15 mouse cellular contexts compared by ENCODE assay signal in genomic region chr11:98001986-98002385, GRCm38 (mm10). TPM values are rescaled to one million over a fixed set of nuclear protein-coding genes. Genes with fewer than 3 reads are reported as not detected.
DNase-seq lines count a peak whose midpoint lies in the region; ATAC-seq and TF ChIP-seq lines count a peak whose summit lies in the region.
"Had no signal": no experiment of that assay in that cellular context is flagged by ENCODE, and none has a peak within 500 bp of the region (broad histone marks: within the 10 kb centered on the region; RNA-seq: fewer than 3 reads in every experiment).

No protein-coding gene starts in this region.

- H3K27ac ChIP-seq in forebrain, embryonic 10.5 days: peak overlapping the region; percentile 30; the same call in 1 of the 2 replicates
- no peak overlapping the region for H3K27ac ChIP-seq in forebrain, postnatal 0 days (ENCODE audit: low read depth, low read length)
- H3K27ac ChIP-seq in hindbrain, embryonic 10.5 days: peak overlapping the region; percentile 25; the same call in 1 of the 2 replicates
- H3K27ac ChIP-seq in hindbrain, embryonic 14.5 days: no peak overlapping the region
- H3K27ac ChIP-seq in cortical plate, adult 2 months (ENCODE audit: insufficient read depth, low read length): no peak overlapping the region
- H3K27ac ChIP-seq: hindbrain, postnatal 0 days; kidney, postnatal 0 days; liver, embryonic 14.5 days; midbrain, embryonic 13.5 days had no signal

- ATAC-seq in forebrain, postnatal 0 days: no peak
- no peak for ATAC-seq in hindbrain, embryonic 14.5 days (ENCODE audit: low FRiP score)

- H3K9me3 ChIP-seq in forebrain, embryonic 10.5 days: no peaks in the 10 kb centered on the region
- H3K9me3 ChIP-seq in forebrain, postnatal 0 days (ENCODE audit: low read length): no peaks in the 10 kb centered on the region
- H3K9me3 ChIP-seq in hindbrain, embryonic 10.5 days: no peaks in the 10 kb centered on the region
- H3K9me3 ChIP-seq in hindbrain, embryonic 14.5 days (ENCODE audit: control insufficient read depth, low read length): no peaks in the 10 kb centered on the region
- H3K9me3 ChIP-seq: heart, embryonic 10.5 days; midbrain, embryonic 13.5 days had no signal

- DNase-seq in forebrain, embryonic 10.5 days (ENCODE audit: extremely low spot score, low spot score): no peak
- DNase-seq in forebrain, postnatal 0 days: no peak
- no peak for DNase-seq in hindbrain, embryonic 10.5 days (ENCODE audit: low spot score)
- DNase-seq in hindbrain, embryonic 14.5 days (ENCODE audit: low spot score): no peak
- peak; percentile 54 for DNase-seq in thymus, postnatal 14 days
- no peak for DNase-seq in ovary, postnatal 36 days (ENCODE audit: low spot score)
- DNase-seq in right cerebral cortex, adult 2 months (ENCODE audit: low spot score in 2 of 2): no peak
- DNase-seq: layer of hippocampus, adult 9-11 months had no signal

- TF ChIP-seq POLR2A in cortical plate, adult 2 months (IDR thresholded peaks at IDR 0.05; ENCODE audit: extremely low read depth, insufficient read depth, low read length): 0 out of 2 replicates have a peak, but pooled peaks have one; percentile 6

- no peak for TF ChIP-seq CTCF in forebrain, postnatal 0 days (IDR thresholded peaks at IDR 0.05; ENCODE audit: low read depth)
- TF ChIP-seq CTCF in cortical plate, adult 2 months (IDR thresholded peaks at IDR 0.05; ENCODE audit: extremely low read depth, insufficient read depth, low read length): no peak

- peaks cover 20% of the 10 kb centered on the region for H3K36me3 ChIP-seq in forebrain, embryonic 10.5 days (replicated peaks)
- H3K36me3 ChIP-seq in forebrain, postnatal 0 days (ENCODE audit: insufficient read depth): peaks cover 43% of the 10 kb centered on the region
- peaks cover 30% of the 10 kb centered on the region for H3K36me3 ChIP-seq in hindbrain, embryonic 10.5 days
- H3K36me3 ChIP-seq in hindbrain, embryonic 14.5 days (replicated peaks; ENCODE audit: control insufficient read depth, insufficient read depth): peaks cover 42% of the 10 kb centered on the region

- no peak overlapping the region for H3K4me2 ChIP-seq in forebrain, postnatal 0 days (ENCODE audit: low read depth)
- H3K4me2 ChIP-seq in hindbrain, embryonic 14.5 days (replicated peaks): no peak overlapping the region

- WGBS in forebrain, embryonic 10.5 days: 52% methylated on average over 6 of the region's 6 CpGs
- WGBS in forebrain, postnatal 0 days: 57% methylated on average over 6 of the region's 6 CpGs
- 61% methylated on average over 6 of the region's 6 CpGs for WGBS in hindbrain, embryonic 10.5 days
- WGBS in hindbrain, embryonic 14.5 days: 55% methylated on average over 6 of the region's 6 CpGs

- H3K4me3 ChIP-seq in forebrain, embryonic 10.5 days: peak overlapping the region; percentile 40; the same call in 1 of the 2 replicates
- no peak overlapping the region for H3K4me3 ChIP-seq in forebrain, postnatal 0 days (ENCODE audit: low read depth, low read length)
- 0 out of 2 replicates have a peak overlapping the region, but pooled peaks have one; percentile 40 for H3K4me3 ChIP-seq in hindbrain, embryonic 10.5 days
- H3K4me3 ChIP-seq in hindbrain, embryonic 14.5 days (replicated peaks; ENCODE audit: low read length): no peak overlapping the region
- no peak overlapping the region for H3K4me3 ChIP-seq in cortical plate, adult 2 months (ENCODE audit: insufficient read depth, low read length)
- H3K4me3 ChIP-seq: midbrain, embryonic 13.5 days had no signal

- peaks cover 49% of the 10 kb centered on the region for H3K4me1 ChIP-seq in forebrain, embryonic 10.5 days
- no peaks in the 10 kb centered on the region for H3K4me1 ChIP-seq in forebrain, postnatal 0 days (ENCODE audit: insufficient read depth)
- H3K4me1 ChIP-seq in hindbrain, embryonic 10.5 days (replicated peaks): peaks cover 42% of the 10 kb centered on the region
- H3K4me1 ChIP-seq in hindbrain, embryonic 14.5 days (replicated peaks; ENCODE audit: control insufficient read depth, insufficient read depth, low read length): no peaks in the 10 kb centered on the region
- H3K4me1 ChIP-seq in cortical plate, adult 2 months (ENCODE audit: control insufficient read depth, insufficient read depth, low read length): peaks cover 3% of the 10 kb centered on the region

- H3K27me3 ChIP-seq in forebrain, embryonic 10.5 days (ENCODE audit: poor library complexity, severe bottlenecking): peaks cover 91% of the 10 kb centered on the region
- no peaks in the 10 kb centered on the region for H3K27me3 ChIP-seq in forebrain, postnatal 0 days (ENCODE audit: insufficient read depth, low read length)
- H3K27me3 ChIP-seq in hindbrain, embryonic 10.5 days (ENCODE audit: insufficient read depth, poor library complexity, severe bottlenecking): peaks cover 58% of the 10 kb centered on the region
- H3K27me3 ChIP-seq in hindbrain, embryonic 14.5 days (ENCODE audit: control insufficient read depth, insufficient read depth, low read length): no peaks in the 10 kb centered on the region

- no peak overlapping the region for H3K9ac ChIP-seq in forebrain, postnatal 0 days
- no peak overlapping the region for H3K9ac ChIP-seq in hindbrain, embryonic 14.5 days
- H3K9ac ChIP-seq: liver, embryonic 14.5 days; midbrain, embryonic 13.5 days had no signal

RNA-seq across cellular contexts. Expression of gene Arl5c, which starts 6.0 kb away (rescaled TPM):
- polyA plus RNA-seq in forebrain, embryonic 10.5 days (2016; fragmentation: Nextera tagmentation; extraction: Ambion mirVana): 15.2 and 17.6 TPM in 2 replicates
- 3.7 and 5.2 TPM in 2 replicates for total RNA-seq in forebrain, postnatal 0 days (2014; rRNA removed)
- 3.0 and 4.2 TPM in 2 replicates for polyA plus RNA-seq in forebrain, postnatal 0 days (2015; fragmentation: Nextera tagmentation; extraction: Ambion mirVana)
- 13.3 and 16.2 TPM in 2 replicates for polyA plus RNA-seq in hindbrain, embryonic 10.5 days (2016; fragmentation: Nextera tagmentation; extraction: Ambion mirVana)
- polyA plus RNA-seq in hindbrain, embryonic 14.5 days (2014; fragmentation: Nextera tagmentation; extraction: Ambion mirVana): 6.5 and 11.0 TPM in 2 replicates
- polyA plus RNA-seq in cortical plate, adult 2 months (2012; rRNA removed): 2.2 and 2.6 TPM in 2 replicates

RNA-seq across cellular contexts. Expression of gene Plxdc1, which starts 15.7 kb away (rescaled TPM):
- polyA plus RNA-seq in forebrain, embryonic 10.5 days (2016; fragmentation: Nextera tagmentation; extraction: Ambion mirVana): 0.11 and 0.16 TPM in 2 replicates
- 0.54 and 1.5 TPM in 2 replicates for total RNA-seq in forebrain, postnatal 0 days (2014; rRNA removed)
- 1.6 and 3.5 TPM in 2 replicates for polyA plus RNA-seq in forebrain, postnatal 0 days (2015; fragmentation: Nextera tagmentation; extraction: Ambion mirVana)
- polyA plus RNA-seq in hindbrain, embryonic 10.5 days (2016; fragmentation: Nextera tagmentation; extraction: Ambion mirVana): 0.11 and 0.24 TPM in 2 replicates
- polyA plus RNA-seq in hindbrain, embryonic 14.5 days (2014; fragmentation: Nextera tagmentation; extraction: Ambion mirVana): 0.90 and 1.1 TPM in 2 replicates
- polyA plus RNA-seq in cortical plate, adult 2 months (2012; rRNA removed): 28.6 and 29.2 TPM in 2 replicates
- polyA plus RNA-seq: heart, embryonic 10.5 days; neural tube, embryonic 11.5 days had no signal

RNA-seq across cellular contexts. Expression of gene Cacnb1, which starts 20.8 kb away (rescaled TPM):
- 5.3 and 6.0 TPM in 2 replicates for polyA plus RNA-seq in forebrain, embryonic 10.5 days (2016; fragmentation: Nextera tagmentation; extraction: Ambion mirVana)
- total RNA-seq in forebrain, postnatal 0 days (2014; rRNA removed): 64.1 and 76.4 TPM in 2 replicates
- 49.4 and 57.2 TPM in 2 replicates for polyA plus RNA-seq in forebrain, postnatal 0 days (2015; fragmentation: Nextera tagmentation; extraction: Ambion mirVana)
- 7.6 and 22.9 TPM in 2 replicates for polyA plus RNA-seq in hindbrain, embryonic 10.5 days (2016; fragmentation: Nextera tagmentation; extraction: Ambion mirVana)
- polyA plus RNA-seq in hindbrain, embryonic 14.5 days (2014; fragmentation: Nextera tagmentation; extraction: Ambion mirVana): 40.0 and 40.3 TPM in 2 replicates
- polyA plus RNA-seq in cortical plate, adult 2 months (2012; rRNA removed): 114 and 117 TPM in 2 replicates

RNA-seq across cellular contexts. Expression of gene Rpl19, which starts 24.5 kb away (rescaled TPM):
- polyA plus RNA-seq in forebrain, embryonic 10.5 days (2016; fragmentation: Nextera tagmentation; extraction: Ambion mirVana): 1,192 and 1,195 TPM in 2 replicates
- total RNA-seq in forebrain, postnatal 0 days (2014; rRNA removed): 793 and 1,371 TPM in 2 replicates
- polyA plus RNA-seq in forebrain, postnatal 0 days (2015; fragmentation: Nextera tagmentation; extraction: Ambion mirVana): 687 and 897 TPM in 2 replicates
- polyA plus RNA-seq in hindbrain, embryonic 10.5 days (2016; fragmentation: Nextera tagmentation; extraction: Ambion mirVana): 1,011 and 1,145 TPM in 2 replicates
- polyA plus RNA-seq in hindbrain, embryonic 14.5 days (2014; fragmentation: Nextera tagmentation; extraction: Ambion mirVana): 614 and 694 TPM in 2 replicates
- 880 and 901 TPM in 2 replicates for polyA plus RNA-seq in cortical plate, adult 2 months (2012; rRNA removed)

RNA-seq across cellular contexts. Expression of gene Stac2, which starts 51.3 kb away (rescaled TPM):
- 0.32 and 0.42 TPM in 2 replicates for polyA plus RNA-seq in forebrain, embryonic 10.5 days (2016; fragmentation: Nextera tagmentation; extraction: Ambion mirVana)
- total RNA-seq in forebrain, postnatal 0 days (2014; rRNA removed): 2.8 and 3.8 TPM in 2 replicates
- polyA plus RNA-seq in forebrain, postnatal 0 days (2015; fragmentation: Nextera tagmentation; extraction: Ambion mirVana): 2.0 and 2.1 TPM in 2 replicates
- 1.1 and 1.5 TPM in 2 replicates for polyA plus RNA-seq in hindbrain, embryonic 10.5 days (2016; fragmentation: Nextera tagmentation; extraction: Ambion mirVana)
- polyA plus RNA-seq in hindbrain, embryonic 14.5 days (2014; fragmentation: Nextera tagmentation; extraction: Ambion mirVana): 6.7 and 7.3 TPM in 2 replicates
- 49.7 and 51.6 TPM in 2 replicates for polyA plus RNA-seq in cortical plate, adult 2 months (2012; rRNA removed)
- polyA plus RNA-seq: liver, embryonic 14.5 days had no signal

Comparison
In these comparisons a context has a peak if more than half of its experiments do, and no peak if none do; other contexts are left out.
1. H3K27ac ChIP-seq: peak in forebrain, embryonic 10.5 days (single experiment) and hindbrain, embryonic 10.5 days (single experiment); none in forebrain, postnatal 0 days (single experiment), hindbrain, embryonic 14.5 days (single experiment) and cortical plate, adult 2 months (single experiment).
2. H3K4me3 ChIP-seq: peak in forebrain, embryonic 10.5 days (single experiment) and hindbrain, embryonic 10.5 days (single experiment); none in forebrain, postnatal 0 days (single experiment), hindbrain, embryonic 14.5 days (single experiment) and cortical plate, adult 2 months (single experiment).